Mouse (Mus musculus) heart, embryonic 12.5 days (tissue): ENCODE results near the gene Dop1a. TPM values are rescaled to one million over a fixed set of nuclear protein-coding genes. Genes with fewer than 3 reads are reported as not detected.

ENCODE experiments used
- ATAC-seq: fragments of 200-750 bp; cut with Nextera tagmentation; 2 replicates; pipeline ENCODE4 v1.8.0; 2017; ENCODE audit warnings: moderate TSS enrichment, moderate library complexity; ENCODE audit not compliant: insufficient number of reproducible peaks, low FRiP score
- H3K27ac ChIP-seq: fragments of 300-500 bp; sonication (generic); 2 replicates; pipeline ENCODE4 v1.5.1; 2016; ENCODE audit warnings: mild to moderate bottlenecking, moderate library complexity; ENCODE audit not compliant: poor library complexity, severe bottlenecking
- H3K27me3 ChIP-seq: fragments of 300-500 bp; sonication (generic); replicated peaks from 2 replicates; pipeline ENCODE4 v1.6.1; 2016; ENCODE audit warnings: mild to moderate bottlenecking, moderate library complexity
- H3K36me3 ChIP-seq: fragments of 300-500 bp; sonication (generic); 2 replicates; pipeline ENCODE4 v1.6.1; 2016; ENCODE audit warnings: mild to moderate bottlenecking, moderate library complexity
- H3K4me1 ChIP-seq: fragments of 300-500 bp; sonication (generic); replicated peaks from 2 replicates; pipeline ENCODE4 v1.6.1; 2016; ENCODE audit warnings: mild to moderate bottlenecking
- H3K4me2 ChIP-seq: fragments of 300-500 bp; sonication (generic); 2 replicates; pipeline ENCODE4 v1.6.1; 2016; ENCODE audit warnings: mild to moderate bottlenecking, moderate library complexity
- H3K4me3 ChIP-seq: fragments of 300-500 bp; sonication (generic); 2 replicates; pipeline ENCODE4 v1.5.1; 2016; ENCODE audit warnings: mild to moderate bottlenecking
- H3K9ac ChIP-seq: fragments of 300-500 bp; sonication (generic); 2 replicates; pipeline ENCODE4 v1.6.1; 2016; ENCODE audit warnings: mild to moderate bottlenecking, moderate library complexity
- H3K9me3 ChIP-seq: fragments of 300-500 bp; sonication (generic); replicated peaks from 2 replicates; pipeline ENCODE4 v1.6.1; 2016; ENCODE audit warnings: mild to moderate bottlenecking, moderate library complexity
- WGBS: fragments of 180-500 bp; shearing (Covaris S2); methylation state at CpG from one replicate; pipeline ENCODE4 v1.1.7; 2016; 5-methylcytosine and 5-hydroxymethylcytosine counted together
- polyA plus RNA-seq: library from polyadenylated mRNA; unstranded; fragments of >200 nt; fragmentation: Nextera tagmentation; extraction: Ambion mirVana; gene quantifications from 2 replicates; pipeline ENCODE4 v1.2.1, GENCODE M21; 2016

Gene Dop1a
- polyA plus RNA-seq, 1 experiment from 2014 or later, result 13.0 TPM

DNA sequence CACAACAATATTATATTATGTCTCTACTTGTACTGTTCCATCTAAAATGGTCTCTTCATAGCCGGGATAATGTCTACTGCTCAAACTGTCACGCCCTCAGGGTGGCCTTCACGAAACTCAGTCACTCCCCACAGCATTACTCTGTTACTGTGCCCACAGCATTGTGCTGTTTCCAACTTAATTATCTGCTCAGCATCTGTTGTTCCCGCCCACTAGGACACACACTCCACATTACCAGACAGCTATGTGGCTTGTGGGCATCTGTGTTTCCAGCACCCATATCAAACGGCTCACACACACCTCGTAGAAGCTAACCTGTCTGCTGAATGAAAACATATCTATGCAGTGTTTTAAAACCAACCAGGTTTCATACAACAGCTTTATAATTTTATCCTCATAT lies 15.9 kb upstream of the Dop1a start:
- Histone ChIP-seq H3K4me2 (peak overlapping the region; percentile 67; the same call in 1 of the 2 replicates), H3K27ac (no peak overlapping the region), H3K9ac (no peak overlapping the region), H3K4me3 (no peak overlapping the region), H3K36me3 (no peaks in the 10 kb centered on the region), H3K9me3 (no peaks in the 10 kb centered on the region), H3K27me3 (no peaks in the 10 kb centered on the region), H3K4me1 (no peaks in the 10 kb centered on the region)
- ATAC-seq, result no peak
- WGBS, result 64% methylated on average over 6 of the region's 6 CpGs

- Histone ChIP-seq H3K27me3 (no peaks in the 10 kb centered on the region), H3K4me3 (peak overlapping the region; percentile 20; the same call in 1 of the 2 replicates), H3K4me2 (peak overlapping the region; percentile 67), H3K36me3 (no peaks in the 10 kb centered on the region), H3K9ac (0 out of 2 replicates have a peak overlapping the region, but pooled peaks have one; percentile 34), H3K27ac (no peak overlapping the region), H3K9me3 (no peaks in the 10 kb centered on the region), H3K4me1 (no peaks in the 10 kb centered on the region)
- ATAC-seq, result peak; percentile 67; the same call in 1 of the 2 replicates
- 1% methylated on average over 13 of the region's 13 CpGs for WGBS
These were observed 15.3 kb upstream of the Dop1a start for GRCm38 (mm10) chr9:86451617-86452016.

- Histone ChIP-seq H3K4me1 (no peaks in the 10 kb centered on the region), H3K4me2 (no peak overlapping the region), H3K27me3 (no peaks in the 10 kb centered on the region), H3K9me3 (no peaks in the 10 kb centered on the region), H3K9ac (no peak overlapping the region), H3K36me3 (no peaks in the 10 kb centered on the region), H3K27ac (no peak overlapping the region), H3K4me3 (no peak overlapping the region)
- WGBS, result 72% methylated on average over 3 of the region's 3 CpGs
- no peak for ATAC-seq
These were observed 13.3 kb upstream of the Dop1a start for GRCm38 (mm10) chr9:86453626-86454025.

GRCm38 (mm10) chr9:86464151-86465105 lies 2.5 kb upstream of the Dop1a start, which contains the start of gene Ube2cbp:
Ube2cbp (minus strand) TSS chr9:86464950.
- Histone ChIP-seq H3K36me3 (no peaks in the 10 kb centered on the region), H3K9me3 (no peaks in the 10 kb centered on the region), H3K4me1 (peaks cover 6% of the 10 kb centered on the region; the same call in 1 of the 2 replicates), H3K4me2 (peak within 1 kb of the TSS; percentile 68), H3K4me3 (peak within 1 kb of the TSS; percentile 61), H3K9ac (peak within 1 kb of the TSS; percentile 77), H3K27ac (peak within 1 kb of the TSS; percentile 48; the same call in 1 of the 2 replicates), H3K27me3 (peaks cover 3% of the 10 kb centered on the region; the same call in 1 of the 2 replicates)
- peak; percentile 85 for ATAC-seq
- WGBS, result 2% methylated on average over 70 of the region's 70 CpGs

GRCm38 (mm10) chr9:86475956-86476355 lies 9.0 kb downstream of the Dop1a start:
- H3K4me3 ChIP-seq, result no peak overlapping the region
- H3K27ac ChIP-seq, result no peak overlapping the region
- H3K9me3 ChIP-seq, result no peaks in the 10 kb centered on the region
- peaks cover 11% of the 10 kb centered on the region for H3K4me1 ChIP-seq
- H3K36me3 ChIP-seq, result no peaks in the 10 kb centered on the region
- WGBS, result 92% methylated on average over 4 of the region's 4 CpGs
- no peak overlapping the region for H3K4me2 ChIP-seq
- H3K27me3 ChIP-seq, result no peaks in the 10 kb centered on the region
- ATAC-seq, result no peak
- H3K9ac ChIP-seq, result no peak overlapping the region

DNA sequence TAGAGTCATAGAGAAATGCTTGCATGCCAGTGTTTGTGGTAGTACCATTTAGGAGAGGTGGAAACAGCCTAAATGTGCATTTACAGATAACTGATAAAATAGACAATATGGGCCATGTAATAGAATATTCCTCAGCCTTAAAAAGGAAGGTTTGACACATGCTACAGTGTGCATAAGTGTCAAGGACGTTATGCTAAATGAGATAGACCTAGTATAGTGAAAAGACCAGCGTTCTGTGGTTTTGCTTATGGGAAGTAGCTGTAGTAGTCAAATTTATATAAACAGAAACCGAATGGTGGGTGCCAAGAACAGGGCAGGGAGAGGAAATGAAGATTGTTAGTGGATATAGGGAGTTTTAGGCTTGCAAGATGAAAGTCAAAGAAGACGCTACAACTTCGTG lies 9.8 kb downstream of the Dop1a start:
- Histone ChIP-seq H3K9ac (no peak overlapping the region), H3K36me3 (no peaks in the 10 kb centered on the region), H3K4me2 (no peak overlapping the region), H3K4me1 (peaks cover 11% of the 10 kb centered on the region), H3K9me3 (no peaks in the 10 kb centered on the region), H3K4me3 (no peak overlapping the region), H3K27ac (no peak overlapping the region), H3K27me3 (no peaks in the 10 kb centered on the region)
- WGBS, result 77% methylated on average over 5 of the region's 5 CpGs
- ATAC-seq, result no peak

GRCm38 (mm10) chr9:86478414-86479093 lies 11.6 kb downstream of the Dop1a start:
- H3K4me3 ChIP-seq, result no peak overlapping the region
- 62% methylated on average over 5 of the region's 5 CpGs for WGBS
- no peak overlapping the region; the same call in 1 of the 2 replicates for H3K27ac ChIP-seq

DNA sequence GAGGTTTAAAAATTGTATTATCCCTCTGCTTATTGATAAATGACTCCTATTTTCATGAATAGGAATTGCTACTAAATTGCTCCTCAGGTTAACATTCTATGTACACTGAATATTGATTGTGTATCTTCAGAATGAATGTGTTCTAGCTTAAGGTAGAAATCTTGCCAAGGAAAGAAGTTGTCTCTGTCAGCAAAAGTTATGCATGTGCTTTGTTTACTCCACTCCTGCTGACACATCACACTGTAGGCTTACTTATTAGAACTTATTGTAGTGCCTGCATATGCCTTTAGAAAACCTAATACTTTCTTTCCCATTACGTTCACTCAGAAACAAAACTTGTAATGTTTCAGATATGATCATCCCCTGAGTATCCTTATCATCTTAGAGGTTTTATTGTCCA lies 15.3 kb downstream of the Dop1a start:
- H3K4me3 ChIP-seq, result no peak overlapping the region
- H3K9ac ChIP-seq, result no peak overlapping the region
- ATAC-seq, result no peak
- H3K4me2 ChIP-seq, result no peak overlapping the region
- H3K9me3 ChIP-seq, result no peaks in the 10 kb centered on the region
- no peaks in the 10 kb centered on the region for H3K27me3 ChIP-seq
- no peak overlapping the region for H3K27ac ChIP-seq
- H3K36me3 ChIP-seq, result no peaks in the 10 kb centered on the region
- H3K4me1 ChIP-seq, result peaks cover 11% of the 10 kb centered on the region
- 82% methylated on average over 1 of the region's 1 CpGs for WGBS

More at GRCm38 (mm10) chr9:86478414-86479093, 11.6 kb downstream of the Dop1a start:
- no peaks in the 10 kb centered on the region for H3K36me3 ChIP-seq
- H3K9me3 ChIP-seq, result no peaks in the 10 kb centered on the region
- H3K9ac ChIP-seq, result no peak overlapping the region
- H3K27me3 ChIP-seq, result no peaks in the 10 kb centered on the region
- ATAC-seq, result no peak
- H3K4me2 ChIP-seq, result no peak overlapping the region
- H3K4me1 ChIP-seq, result peaks cover 11% of the 10 kb centered on the region

- Histone ChIP-seq H3K4me2 (no peak overlapping the region), H3K36me3 (peaks cover 24% of the 10 kb centered on the region), H3K4me1 (no peaks in the 10 kb centered on the region), H3K27me3 (no peaks in the 10 kb centered on the region), H3K9me3 (no peaks in the 10 kb centered on the region), H3K4me3 (no peak overlapping the region), H3K9ac (no peak overlapping the region), H3K27ac (no peak overlapping the region)
- ATAC-seq, result no peak
- 85% methylated on average over 2 of the region's 2 CpGs for WGBS
These were observed 24.8 kb downstream of the Dop1a start for GRCm38 (mm10) chr9:86491740-86492139.

DNA sequence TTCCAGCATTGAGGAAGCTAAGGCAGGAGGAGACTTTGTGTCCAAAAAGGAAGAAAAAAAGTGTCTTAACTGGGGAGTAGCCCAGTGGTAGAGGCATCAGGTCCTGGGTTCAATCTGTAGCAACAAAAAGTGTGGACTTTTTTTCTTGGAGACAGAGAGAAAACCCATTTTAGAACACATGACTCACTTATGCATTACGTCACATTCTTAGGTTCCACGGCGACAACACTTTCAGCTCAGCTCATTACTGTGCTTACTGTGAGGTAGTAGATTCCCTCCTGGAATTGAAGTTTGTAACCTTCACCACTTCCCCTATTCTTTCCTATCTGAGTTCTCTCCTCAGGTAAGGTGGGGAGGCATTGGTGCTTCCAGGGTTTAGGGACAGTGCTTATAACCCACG lies 29.3 kb downstream of the Dop1a start:
- ATAC-seq, result no peak
- Histone ChIP-seq H3K4me2 (no peak overlapping the region), H3K9ac (no peak overlapping the region), H3K36me3 (peaks cover 26% of the 10 kb centered on the region; the same call in 1 of the 2 replicates), H3K4me3 (no peak overlapping the region), H3K27ac (no peak overlapping the region), H3K9me3 (no peaks in the 10 kb centered on the region), H3K4me1 (no peaks in the 10 kb centered on the region), H3K27me3 (no peaks in the 10 kb centered on the region)
- 94% methylated on average over 4 of the region's 4 CpGs for WGBS

- WGBS, result 83% methylated on average over 3 of the region's 3 CpGs
- H3K4me3 ChIP-seq, result no peak overlapping the region
- peaks cover 21% of the 10 kb centered on the region for H3K36me3 ChIP-seq
- no peaks in the 10 kb centered on the region for H3K9me3 ChIP-seq
- H3K9ac ChIP-seq, result no peak overlapping the region
- ATAC-seq, result no peak
- H3K27me3 ChIP-seq, result no peaks in the 10 kb centered on the region
- H3K4me1 ChIP-seq, result no peaks in the 10 kb centered on the region
- H3K4me2 ChIP-seq, result no peak overlapping the region
- H3K27ac ChIP-seq, result no peak overlapping the region
These were observed 32.1 kb downstream of the Dop1a start for GRCm38 (mm10) chr9:86499083-86499482.
